17 mouse cellular contexts compared by ENCODE assay signal in genomic region chr1:133419178-133419834, GRCm38 (mm10). TPM values are rescaled to one million over a fixed set of nuclear protein-coding genes. Genes with fewer than 3 reads are reported as not detected.
DNase-seq lines count a peak whose midpoint lies in the region; ATAC-seq and TF ChIP-seq lines count a peak whose summit lies in the region.
"Had no signal": no experiment of that assay in that cellular context is flagged by ENCODE, and none has a peak within 500 bp of the region (broad histone marks: within the 10 kb centered on the region; RNA-seq: fewer than 3 reads in every experiment).

No protein-coding gene starts in this region.

- no peak overlapping the region for H3K4me2 ChIP-seq in kidney, embryonic 14.5 days (replicated peaks; ENCODE audit: low read depth, low read length)
- H3K4me2 ChIP-seq in midbrain, embryonic 11.5 days = peak overlapping the region; percentile 55
- no peak overlapping the region for H3K4me2 ChIP-seq in midbrain, postnatal 0 days (ENCODE audit: low read depth, low read length, poor library complexity, severe bottlenecking)
- no peak overlapping the region for H3K4me2 ChIP-seq in stomach, embryonic 14.5 days (replicated peaks; ENCODE audit: low read depth, low read length)

- no peaks in the 10 kb centered on the region; the same call in 1 of the 2 replicates for H3K27me3 ChIP-seq in heart, embryonic 10.5 days (ENCODE audit: insufficient read depth, poor library complexity, severe bottlenecking)
- no peaks in the 10 kb centered on the region for H3K27me3 ChIP-seq in kidney, embryonic 14.5 days (ENCODE audit: control insufficient read depth, insufficient read depth, low read length)
- H3K27me3 ChIP-seq in midbrain, embryonic 11.5 days (ENCODE audit: control insufficient read depth, insufficient read depth, low read length) = no peaks in the 10 kb centered on the region
- no peaks in the 10 kb centered on the region for H3K27me3 ChIP-seq in midbrain, postnatal 0 days (ENCODE audit: insufficient read depth, low read length)
- H3K27me3 ChIP-seq in stomach, embryonic 14.5 days (ENCODE audit: control insufficient read depth, insufficient read depth, low read length) = no peaks in the 10 kb centered on the region
- H3K27me3 ChIP-seq: embryonic facial prominence, embryonic 12.5 days; lung, embryonic 15.5 days had no signal

- peak; percentile 52 for DNase-seq in heart, embryonic 10.5 days (ENCODE audit: low spot score)
- no peak for DNase-seq in heart, postnatal 4 days
- DNase-seq in kidney, postnatal 36 days = no peak
- DNase-seq in midbrain, embryonic 11.5 days (ENCODE audit: low spot score, missing footprints) = peak; percentile 83
- DNase-seq in midbrain, postnatal 0 days (ENCODE audit: low spot score) = no peak
- DNase-seq in thymus, postnatal 4 days = no peak
- DNase-seq: cerebellum, adult 11-12 months; gastrocnemius, postnatal 25 days; heart, postnatal 10 days; liver; thymus, adult 2 months had no signal

- no peak overlapping the region for H3K4me3 ChIP-seq in heart, embryonic 10.5 days
- no peak overlapping the region for H3K4me3 ChIP-seq in kidney, embryonic 14.5 days (ENCODE audit: low read length)
- H3K4me3 ChIP-seq in midbrain, embryonic 11.5 days (ENCODE audit: low read depth, low read length) = no peak overlapping the region
- no peak overlapping the region for H3K4me3 ChIP-seq in midbrain, postnatal 0 days (ENCODE audit: low read depth, low read length)
- H3K4me3 ChIP-seq in stomach, embryonic 14.5 days (ENCODE audit: low read depth, low read length) = no peak overlapping the region

- TF ChIP-seq CTCF in midbrain, postnatal 0 days (IDR thresholded peaks at IDR 0.05) = no peak

- WGBS in heart, embryonic 10.5 days = 69% methylated on average over 3 of the region's 3 CpGs
- 82% methylated on average over 3 of the region's 3 CpGs for WGBS in kidney, embryonic 14.5 days
- WGBS in midbrain, embryonic 11.5 days = 90% methylated on average over 3 of the region's 3 CpGs
- 85% methylated on average over 3 of the region's 3 CpGs for WGBS in midbrain, postnatal 0 days
- WGBS in stomach, embryonic 14.5 days = 59% methylated on average over 3 of the region's 3 CpGs

- no peaks in the 10 kb centered on the region for H3K9me3 ChIP-seq in heart, embryonic 10.5 days
- H3K9me3 ChIP-seq in kidney, embryonic 14.5 days (ENCODE audit: control insufficient read depth, low read length) = no peaks in the 10 kb centered on the region
- no peaks in the 10 kb centered on the region for H3K9me3 ChIP-seq in midbrain, embryonic 11.5 days (ENCODE audit: control insufficient read depth, low read length)
- no peaks in the 10 kb centered on the region for H3K9me3 ChIP-seq in midbrain, postnatal 0 days (ENCODE audit: low read length)
- no peaks in the 10 kb centered on the region for H3K9me3 ChIP-seq in stomach, embryonic 14.5 days (ENCODE audit: control insufficient read depth, low read depth, low read length)
- H3K9me3 ChIP-seq: embryonic facial prominence, embryonic 12.5 days; lung, embryonic 15.5 days had no signal

- H3K36me3 ChIP-seq in heart, embryonic 10.5 days = no peaks in the 10 kb centered on the region
- no peaks in the 10 kb centered on the region for H3K36me3 ChIP-seq in kidney, embryonic 14.5 days (ENCODE audit: control insufficient read depth, insufficient read depth, low read length)
- no peaks in the 10 kb centered on the region for H3K36me3 ChIP-seq in midbrain, embryonic 11.5 days (ENCODE audit: control insufficient read depth, insufficient read depth, low read length)
- H3K36me3 ChIP-seq in midbrain, postnatal 0 days (ENCODE audit: insufficient read depth, low read length) = no peaks in the 10 kb centered on the region
- no peaks in the 10 kb centered on the region for H3K36me3 ChIP-seq in stomach, embryonic 14.5 days (ENCODE audit: control insufficient read depth, insufficient read depth, low read length)
- H3K36me3 ChIP-seq: embryonic facial prominence, embryonic 12.5 days; lung, embryonic 15.5 days had no signal

- no peak for ATAC-seq in kidney, embryonic 14.5 days (ENCODE audit: low FRiP score, low TSS enrichment)
- ATAC-seq in midbrain, embryonic 11.5 days (ENCODE audit: low FRiP score) = no peak
- ATAC-seq in midbrain, postnatal 0 days (ENCODE audit: low FRiP score) = no peak
- no peak for ATAC-seq in stomach, embryonic 14.5 days (ENCODE audit: insufficient number of reproducible peaks, insufficient read depth, low FRiP score, low read depth)

- no peak overlapping the region for H3K27ac ChIP-seq in heart, embryonic 10.5 days
- H3K27ac ChIP-seq in kidney, embryonic 14.5 days (ENCODE audit: low read depth, low read length) = peak overlapping the region; percentile 32; the same call in 1 of the 2 replicates
- no peak overlapping the region for H3K27ac ChIP-seq in midbrain, embryonic 11.5 days (ENCODE audit: low read depth, low read length)
- H3K27ac ChIP-seq in midbrain, postnatal 0 days (ENCODE audit: low read depth, low read length) = no peak overlapping the region
- peak overlapping the region; percentile 77; the same call in 1 of the 2 replicates for H3K27ac ChIP-seq in stomach, embryonic 14.5 days (ENCODE audit: low read length)

- H3K4me1 ChIP-seq in heart, embryonic 10.5 days = peaks cover 72% of the 10 kb centered on the region
- H3K4me1 ChIP-seq in kidney, embryonic 14.5 days (ENCODE audit: control insufficient read depth, insufficient read depth, low read length) = peaks cover 68% of the 10 kb centered on the region
- H3K4me1 ChIP-seq in midbrain, embryonic 11.5 days (ENCODE audit: control insufficient read depth, insufficient read depth, low read length) = peaks cover 57% of the 10 kb centered on the region
- peaks cover 13% of the 10 kb centered on the region; the same call in 1 of the 2 replicates for H3K4me1 ChIP-seq in midbrain, postnatal 0 days (ENCODE audit: insufficient read depth, low read length)
- peaks cover 42% of the 10 kb centered on the region for H3K4me1 ChIP-seq in stomach, embryonic 14.5 days (ENCODE audit: control insufficient read depth, insufficient read depth, low read length)

- H3K9ac ChIP-seq in kidney, embryonic 14.5 days (ENCODE audit: low read depth, low read length) = no peak overlapping the region
- peak overlapping the region; percentile 71 for H3K9ac ChIP-seq in midbrain, embryonic 11.5 days (ENCODE audit: low read length)
- H3K9ac ChIP-seq in midbrain, postnatal 0 days (replicated peaks; ENCODE audit: low read length, poor library complexity, severe bottlenecking) = no peak overlapping the region
- no peak overlapping the region for H3K9ac ChIP-seq in stomach, embryonic 14.5 days (replicated peaks; ENCODE audit: low read depth, low read length)

RNA-seq across cellular contexts. Expression of gene Sox13, which starts 4.9 kb away (rescaled TPM):
- 4.2 and 8.5 TPM in 2 replicates for polyA plus RNA-seq in heart, embryonic 10.5 days (2016; fragmentation: Nextera tagmentation; extraction: Ambion mirVana)
- total RNA-seq in heart, postnatal 4 days (2021) = 10 to 100 TPM; 29.8 to 32.4 TPM
- 13.8 and 16.2 TPM in 2 replicates for polyA plus RNA-seq in kidney, embryonic 14.5 days (2014; fragmentation: Nextera tagmentation; extraction: Ambion mirVana)
- 22.3 and 23.9 TPM in 2 replicates for polyA plus RNA-seq in midbrain, embryonic 11.5 days (2014; fragmentation: Nextera tagmentation; extraction: Ambion mirVana)
- total RNA-seq in midbrain, postnatal 0 days (2014; rRNA removed) = 16.5 and 17.3 TPM in 2 replicates
- polyA plus RNA-seq in midbrain, postnatal 0 days (2015; fragmentation: Nextera tagmentation; extraction: Ambion mirVana) = 3.3 and 4.7 TPM in 2 replicates
- 8.2 and 8.5 TPM in 2 replicates for polyA plus RNA-seq in stomach, embryonic 14.5 days (2014; fragmentation: Nextera tagmentation; extraction: Ambion mirVana)

RNA-seq across cellular contexts. Expression of gene Etnk2, which starts 55.9 kb away (rescaled TPM):
- polyA plus RNA-seq in heart, embryonic 10.5 days (2016; fragmentation: Nextera tagmentation; extraction: Ambion mirVana) = 1.5 and 2.1 TPM in 2 replicates
- under 1 TPM; 0.83 to 0.93 TPM for total RNA-seq in heart, postnatal 4 days (2021)
- 1.7 and 2.0 TPM in 2 replicates for polyA plus RNA-seq in kidney, embryonic 14.5 days (2014; fragmentation: Nextera tagmentation; extraction: Ambion mirVana)
- 2.1 and 2.5 TPM in 2 replicates for polyA plus RNA-seq in midbrain, embryonic 11.5 days (2014; fragmentation: Nextera tagmentation; extraction: Ambion mirVana)
- total RNA-seq in midbrain, postnatal 0 days (2014; rRNA removed) = 49.8 and 52.0 TPM in 2 replicates
- 34.5 and 37.2 TPM in 2 replicates for polyA plus RNA-seq in midbrain, postnatal 0 days (2015; fragmentation: Nextera tagmentation; extraction: Ambion mirVana)
- 4.9 and 5.6 TPM in 2 replicates for polyA plus RNA-seq in stomach, embryonic 14.5 days (2014; fragmentation: Nextera tagmentation; extraction: Ambion mirVana)
- total RNA-seq: megakaryocyte-erythroid progenitor cell, adult 5-6 weeks had no signal
- polyA plus RNA-seq: C2C12 had no signal

Comparison
In these comparisons a context has a peak if more than half of its experiments do, and no peak if none do; other contexts are left out.
1. DNase-seq: peak in heart, embryonic 10.5 days (single experiment) and midbrain, embryonic 11.5 days (single experiment); none in heart, postnatal 4 days (single experiment), kidney, postnatal 36 days (0 of 2), midbrain, postnatal 0 days (single experiment) and thymus, postnatal 4 days (single experiment).
2. H3K27ac ChIP-seq: peak in kidney, embryonic 14.5 days (single experiment) and stomach, embryonic 14.5 days (single experiment); none in heart, embryonic 10.5 days (single experiment), midbrain, embryonic 11.5 days (single experiment) and midbrain, postnatal 0 days (single experiment).